Mouse (Mus musculus) spleen, postnatal 10 days (tissue): ENCODE data around the gene Shisa8.

Experiments used
- DNase-seq, 2 experiments: peaks; one replicate each; pipeline ENCODE4 v3.0.0; 2021 to 2022; ENCODE audit warnings: low spot score in 2 of 2

The Shisa8 gene

GRCm38 (mm10) chr15:82172648-82173047 is 40.0 kb downstream of the Shisa8 start:
- no peak for DNase-seq

- DNase-seq = no peak
These were observed 41.9 kb downstream of the Shisa8 start for GRCm38 (mm10) chr15:82170437-82171377.

- DNase-seq = no peak
These were observed 42.9 kb downstream of the Shisa8 start for GRCm38 (mm10) chr15:82169671-82170070.

- no peak for DNase-seq
These were observed 45.1 kb downstream of the Shisa8 start for GRCm38 (mm10) chr15:82167201-82168168.

- DNase-seq = peak in 1 of 2 experiments; percentile 62
These were observed 46.1 kb downstream of the Shisa8 start for GRCm38 (mm10) chr15:82166240-82167100.

- peak; percentile 91 to 94 for DNase-seq
These were observed 47.0 kb downstream of the Shisa8 start for GRCm38 (mm10) chr15:82165332-82166239.

- DNase-seq = no peak
These were observed 48.1 kb downstream of the Shisa8 start for GRCm38 (mm10) chr15:82164496-82164895.

GRCm38 (mm10) chr15:82164061-82164399 is 48.6 kb downstream of the Shisa8 start:
- no peak for DNase-seq

- no peak for DNase-seq
These were observed 49.1 kb downstream of the Shisa8 start for GRCm38 (mm10) chr15:82163356-82164060.

GRCm38 (mm10) chr15:82161965-82162600 is 50.5 kb downstream of the Shisa8 start:
- DNase-seq = no peak

- no peak for DNase-seq
These were observed 51.6 kb downstream of the Shisa8 start for GRCm38 (mm10) chr15:82160731-82161640.

GRCm38 (mm10) chr15:82159471-82159870 is 53.1 kb downstream of the Shisa8 start:
- DNase-seq = no peak

- no peak for DNase-seq
These were observed 54.2 kb downstream of the Shisa8 start for GRCm38 (mm10) chr15:82158243-82159035.

GRCm38 (mm10) chr15:82156902-82157301 is 55.7 kb downstream of the Shisa8 start:
- DNase-seq = no peak

- DNase-seq = no peak
These were observed 56.3 kb downstream of the Shisa8 start for GRCm38 (mm10) chr15:82156298-82156697.
